Mouse (Mus musculus) CH12.LX (cell line): ENCODE measurements at regions not wholly inside any gene's neighbourhood (a gene's known extent, or its start where the extent isn't known, plus 50 kb on each side); places are given as distances from the start of the nearest gene placed in this dataset.

Experiments
- CTCF ChIP-seq, 2 experiments: IDR thresholded peaks in 1 of 2; conservative IDR thresholded peaks in 1 of 2; 2 replicates each; pipeline ENCODE4 v1.5.1; 2011 to 2012; ENCODE audit warnings: low read depth in 2 of 2, low read length in 2 of 2, improper control_type of control experiment in 1 of 2, inconsistent platforms in 1 of 2, mild to moderate bottlenecking in 1 of 2, moderate library complexity in 1 of 2
- E2F4 ChIP-seq: IDR thresholded peaks from 2 replicates; pipeline ENCODE4 v1.6.1; 2011; ENCODE audit warnings: low read depth, low read length, improper control_type of control experiment; ENCODE audit not compliant: insufficient replicate concordance
- ETS1 ChIP-seq: conservative IDR thresholded peaks from 2 replicates; pipeline ENCODE4 v1.6.1; 2012; ENCODE audit warnings: low read depth, mild to moderate bottlenecking, inconsistent platforms, low read length, improper control_type of control experiment, moderate library complexity
- MAZ ChIP-seq: IDR thresholded peaks from 2 replicates; pipeline ENCODE4 v1.6.1; 2012; ENCODE audit warnings: low read depth, mild to moderate bottlenecking, inconsistent platforms, low read length, improper control_type of control experiment, moderate library complexity
- POLR2AphosphoS2 ChIP-seq: IDR thresholded peaks from 2 replicates; pipeline ENCODE4 v1.6.1; 2011; ENCODE audit warnings: low read depth, low read length, improper control_type of control experiment
- UBTF ChIP-seq: IDR thresholded peaks from 2 replicates; pipeline ENCODE4 v1.6.1; 2012; ENCODE audit warnings: low read depth, mild to moderate bottlenecking, inconsistent platforms, low read length, improper control_type of control experiment, moderate library complexity
- USF1 ChIP-seq: IDR thresholded peaks from 2 replicates; pipeline ENCODE4 v1.6.1; 2014; ENCODE audit warnings: low read depth, mild to moderate bottlenecking, inconsistent platforms, low read length, improper control_type of control experiment
- ZKSCAN1 ChIP-seq: IDR thresholded peaks from 2 replicates; pipeline ENCODE4 v1.6.1; 2012; ENCODE audit warnings: low read depth, inconsistent platforms, low read length, improper control_type of control experiment, borderline replicate concordance

DNA sequence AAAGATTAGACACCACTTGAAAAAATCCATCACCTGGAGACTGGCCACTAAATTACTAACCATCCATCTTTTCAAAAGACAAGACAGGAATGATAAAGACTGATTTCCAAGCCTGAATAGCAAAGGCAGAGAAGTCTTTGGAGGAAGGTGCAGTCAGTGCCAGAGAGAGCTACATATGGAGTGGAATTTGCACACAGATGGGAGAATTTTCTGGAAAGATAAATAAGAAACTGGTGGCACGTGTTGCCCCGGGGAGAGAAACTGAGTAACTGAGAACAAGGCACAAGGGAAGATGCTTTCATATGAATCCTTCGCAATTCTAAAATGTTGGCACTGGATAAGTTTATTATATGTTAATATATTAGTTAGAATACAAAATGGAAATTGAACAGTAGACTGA lies 59.8 kb upstream of the Rasgrf1 start:
- no peak for TF ChIP-seq E2F4
- TF ChIP-seq USF1: no peak
- TF ChIP-seq ETS1: no peak
- TF ChIP-seq MAZ: no peak
- TF ChIP-seq UBTF: no peak
- TF ChIP-seq ZKSCAN1: no peak
- no peak for TF ChIP-seq POLR2AphosphoS2
- TF ChIP-seq CTCF (conservative IDR thresholded peaks at IDR 0.05 in 1 of 2, IDR thresholded peaks at IDR 0.05 in 1 of 2; ENCODE audit: low read depth in 2 of 2, low read length in 2 of 2): no peak
